Mouse (Mus musculus) layer of hippocampus, adult 2 months (tissue): Measurements from ENCODE around the gene Mrpl9. TPM values are rescaled to one million over a fixed set of nuclear protein-coding genes. Genes with fewer than 3 reads are reported as not detected.
A peak's percentile ranks its signal among the peaks of the same experiment; 100 is the strongest.

Experiments used
- DNase-seq, 2 experiments: peaks; one replicate each; pipeline ENCODE4 v3.0.0; 2022; ENCODE audit warnings: low spot score in 2 of 2
- H3K27ac ChIP-seq: fragments of 200-600 bp; 2 replicates; pipeline ENCODE4 v1.8.1; 2022
- H3K4me3 ChIP-seq: fragments of 200-600 bp; 2 replicates; pipeline ENCODE4 v1.8.1; 2022; ENCODE audit warnings: mild to moderate bottlenecking
- CTCF ChIP-seq: fragments of 200-600 bp; conservative IDR thresholded peaks from 2 replicates; pipeline ENCODE4 v1.8.1; 2022; ENCODE audit warnings: antibody characterized with exemption, mild to moderate bottlenecking, moderate library complexity
- total RNA-seq, 2 experiments: library from RNA; stranded (reverse); gene quantifications; 2 replicates each; pipeline ENCODE4 v1.2.3; 2021

Mrpl9 gene
- total RNA-seq, 2 experiments from 2014 or later: 41.3 to 44.4 TPM

DNA sequence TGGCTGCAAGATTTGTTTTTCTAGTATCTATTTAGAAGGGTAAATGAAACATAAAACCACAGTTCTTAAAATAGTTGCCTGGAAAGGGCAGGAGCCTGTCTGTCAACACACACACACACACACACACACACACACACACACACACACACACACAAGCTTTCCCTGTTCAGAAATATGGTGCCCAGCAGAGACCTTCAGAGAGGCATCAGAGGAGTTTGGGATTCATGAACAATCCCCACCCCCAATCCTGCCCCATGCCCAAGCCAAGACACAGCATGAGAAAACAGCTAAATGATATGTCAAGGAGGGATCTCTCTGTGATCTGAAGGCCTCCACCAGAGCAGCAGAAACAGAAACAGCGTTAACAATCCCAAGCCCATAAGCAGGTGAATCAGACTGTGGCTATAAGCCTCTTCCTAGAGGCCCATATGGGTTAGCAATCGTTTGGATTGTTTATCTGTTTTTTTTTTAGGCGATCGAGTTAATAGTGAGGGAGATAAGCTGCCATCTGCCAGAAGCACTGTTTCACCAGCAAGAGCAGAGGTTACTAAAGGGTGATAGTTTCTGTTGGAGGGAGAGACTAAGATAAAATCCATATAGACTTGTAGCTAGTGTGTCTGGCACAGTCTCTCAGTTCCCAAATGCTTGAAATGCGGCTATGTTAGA, 30.6 kb downstream of the Mrpl9 start:
- Histone ChIP-seq H3K4me3 (no peak overlapping the region), H3K27ac (peak overlapping the region; percentile 86)
- DNase-seq: no peak
- no peak for TF ChIP-seq CTCF

DNA sequence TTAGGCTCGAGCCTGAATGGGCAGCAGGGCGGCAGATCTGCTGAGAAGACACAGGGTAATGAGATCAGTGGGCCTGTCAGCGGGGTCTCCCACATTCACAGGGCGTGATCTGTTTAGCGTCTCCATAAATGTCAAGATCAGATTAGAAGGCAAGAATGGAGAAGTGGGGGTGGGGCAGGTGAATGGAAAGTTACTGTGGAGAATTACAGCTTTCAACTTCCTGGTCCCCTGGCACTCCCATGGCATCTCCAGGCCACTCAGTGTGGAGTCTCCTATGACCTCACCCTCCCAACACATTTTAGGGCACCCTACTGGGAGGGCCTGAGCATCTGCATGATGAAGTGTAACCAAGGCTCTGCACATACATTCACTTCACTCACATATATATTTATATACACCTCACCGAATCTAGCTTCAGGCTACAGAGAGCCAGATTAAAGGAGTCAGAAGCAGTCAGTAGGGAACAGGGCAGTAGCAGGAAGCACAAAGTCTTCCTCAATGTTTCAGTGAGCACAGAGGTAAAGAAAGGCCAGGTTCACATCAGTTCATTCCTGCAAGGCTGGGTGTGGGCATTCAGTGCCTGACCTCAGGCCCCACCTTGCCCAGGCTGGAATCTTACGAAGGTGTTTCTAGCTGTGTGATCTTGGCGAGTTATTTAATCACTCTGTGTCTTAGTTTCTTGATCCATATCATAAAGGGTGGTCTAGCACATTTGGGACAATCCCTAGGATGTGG, 33.4 kb downstream of the Mrpl9 start:
- no peak for DNase-seq
- Histone ChIP-seq H3K4me3 (no peak overlapping the region), H3K27ac (peak overlapping the region; percentile 95)
- no peak for TF ChIP-seq CTCF

DNA sequence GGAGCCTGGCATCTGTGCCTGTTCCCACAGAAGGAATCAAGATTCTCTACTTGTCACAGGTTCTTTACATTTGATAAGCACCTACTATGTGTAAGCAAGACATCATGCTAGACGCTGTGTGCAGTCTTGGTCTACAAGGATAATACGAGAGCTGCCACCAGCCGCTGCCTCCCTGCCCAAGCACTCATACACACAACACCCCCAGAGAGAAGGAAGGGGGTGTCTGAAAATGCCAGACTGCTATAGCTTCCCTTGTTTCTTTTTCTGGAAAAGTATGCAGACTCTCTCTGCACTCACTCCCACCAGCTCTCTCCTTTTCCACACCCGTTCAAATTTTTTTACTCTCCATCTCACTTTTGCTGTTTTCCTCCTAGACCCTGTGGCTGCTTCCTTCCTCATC, 34.3 kb downstream of the Mrpl9 start:
- Histone ChIP-seq H3K4me3 (peak overlapping the region; percentile 82), H3K27ac (peak overlapping the region; percentile 95)
- peak in 1 of 2 experiments; percentile 71 for DNase-seq
- no peak for TF ChIP-seq CTCF

DNA sequence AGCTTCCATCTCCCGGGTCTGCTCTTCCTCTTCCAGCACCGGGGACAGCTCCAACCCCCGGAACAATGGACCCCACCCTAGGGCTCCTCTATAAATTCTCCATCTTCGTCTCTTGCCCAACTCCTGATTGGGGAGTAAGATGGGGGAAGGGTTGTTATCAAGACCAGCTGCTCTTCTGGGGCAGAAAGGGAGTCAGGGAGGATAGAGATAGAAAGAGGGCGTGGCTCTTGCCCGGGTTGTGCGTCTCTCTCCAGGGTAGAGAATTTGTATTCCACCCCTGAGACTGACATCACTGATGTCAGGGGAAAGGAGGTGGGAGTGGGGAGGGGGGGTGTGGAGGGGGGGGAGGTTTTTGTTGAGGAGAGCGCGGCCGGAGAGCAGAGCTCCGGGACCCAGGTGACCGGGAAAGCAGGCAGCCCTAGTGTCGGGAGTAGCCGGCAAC, 34.9 kb downstream of the Mrpl9 start, which contains the start of gene Celf3:
TSS of gene Celf3 (plus strand) at position 315 of the 442 bp plus-strand sequence.
- H3K27ac ChIP-seq: peak within 1 kb of the TSS; percentile 95
- TF ChIP-seq CTCF: no peak

DNA sequence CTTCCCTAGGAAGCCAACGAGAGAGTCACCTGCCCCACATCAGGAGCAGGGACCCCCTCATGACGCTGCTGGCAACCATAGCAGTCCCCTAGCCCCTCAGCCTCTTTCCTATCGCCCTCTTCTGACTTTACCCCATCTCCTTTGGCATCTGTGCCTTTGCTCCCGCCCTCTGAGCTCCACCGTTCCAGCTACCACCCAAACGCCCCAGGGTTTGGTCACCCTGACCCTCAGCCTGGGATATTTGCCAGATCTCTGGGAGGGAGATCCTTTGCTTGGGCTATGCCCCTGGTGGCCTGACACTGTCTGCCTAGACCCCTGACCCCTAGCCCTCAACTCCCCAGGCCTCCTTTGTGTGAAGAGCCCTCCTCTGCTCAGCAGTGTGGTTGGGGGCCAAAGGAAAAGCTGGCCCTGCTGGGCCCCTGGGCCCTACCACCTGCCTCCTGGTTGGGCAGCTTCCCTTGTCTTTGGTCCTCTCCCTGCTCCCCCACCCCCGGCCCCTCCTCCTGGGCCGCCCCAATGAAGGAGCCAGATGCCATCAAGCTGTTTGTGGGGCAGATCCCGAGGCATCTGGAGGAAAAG, 35.6 kb downstream of the Mrpl9 start:
- peak overlapping the region; percentile 95 for H3K27ac ChIP-seq
- no peak for TF ChIP-seq CTCF

More for the DNA sequence above, 34.9 kb downstream of the Mrpl9 start, which contains the start of gene Celf3:
- DNase-seq: peak; percentile 78 to 90
- H3K4me3 ChIP-seq: peak within 1 kb of the TSS; percentile 82

DNA sequence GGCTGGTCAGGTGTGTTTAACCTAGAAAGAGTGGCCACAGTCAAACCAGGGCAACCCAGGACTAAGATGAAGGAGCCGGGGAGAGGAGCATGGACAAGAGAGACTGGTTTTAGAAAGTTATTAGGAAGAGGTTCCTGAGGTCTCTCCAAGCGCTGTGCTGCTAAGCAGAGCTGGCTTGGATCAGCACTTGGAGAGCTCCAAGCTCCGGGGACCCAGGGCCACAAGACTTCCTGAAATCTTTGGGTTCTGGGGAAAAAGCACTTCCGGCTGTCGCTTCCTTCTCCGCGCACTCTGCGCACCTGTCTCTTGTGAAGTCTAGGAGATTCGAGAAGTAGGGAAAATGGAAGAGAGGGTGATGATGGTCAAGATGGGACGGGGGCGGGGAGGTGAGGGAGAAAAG, 36.4 kb downstream of the Mrpl9 start:
- peak overlapping the region; percentile 95 for H3K27ac ChIP-seq
- no peak for TF ChIP-seq CTCF
- DNase-seq: no peak
- peak overlapping the region; percentile 82 for H3K4me3 ChIP-seq

More for the DNA sequence above, 35.6 kb downstream of the Mrpl9 start:
- H3K4me3 ChIP-seq: peak overlapping the region; percentile 82
- DNase-seq: no peak

DNA sequence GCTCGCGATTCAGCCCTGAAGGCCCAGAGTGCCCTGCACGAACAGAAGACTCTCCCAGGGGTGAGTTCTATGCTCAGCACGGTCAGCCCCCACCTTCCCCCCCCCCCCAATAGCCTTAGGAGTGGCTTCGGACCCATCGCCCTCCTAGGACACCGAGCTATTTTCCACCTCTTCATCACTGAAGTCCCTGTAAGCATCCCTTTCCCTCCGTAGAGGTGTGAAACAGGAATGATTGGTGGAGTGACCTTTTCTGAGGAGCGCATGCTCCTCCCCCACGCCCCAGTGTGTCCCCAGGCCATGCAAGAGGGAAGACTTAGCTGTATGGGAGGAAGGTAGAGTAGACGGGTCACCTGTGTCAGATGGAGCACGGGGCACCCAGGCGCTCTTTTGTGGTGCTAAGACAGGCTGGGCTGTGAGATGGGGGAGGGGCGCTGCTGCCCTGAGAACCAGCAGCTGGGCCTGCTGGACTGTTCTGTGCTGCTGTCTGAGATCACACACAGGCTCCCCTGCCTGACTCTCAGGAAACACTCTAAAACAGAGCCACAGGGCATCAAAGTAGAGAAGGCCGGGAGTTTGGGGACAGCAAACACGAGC, 37.3 kb downstream of the Mrpl9 start, which contains the start of gene Riiad1:
TSS of gene Riiad1 (minus strand) at position 51 of the 594 bp plus-strand sequence.
- no peak for DNase-seq
- TF ChIP-seq CTCF: no peak
- peak within 1 kb of the TSS; percentile 95 for H3K27ac ChIP-seq
- H3K4me3 ChIP-seq: peak within 1 kb of the TSS; percentile 82

DNA sequence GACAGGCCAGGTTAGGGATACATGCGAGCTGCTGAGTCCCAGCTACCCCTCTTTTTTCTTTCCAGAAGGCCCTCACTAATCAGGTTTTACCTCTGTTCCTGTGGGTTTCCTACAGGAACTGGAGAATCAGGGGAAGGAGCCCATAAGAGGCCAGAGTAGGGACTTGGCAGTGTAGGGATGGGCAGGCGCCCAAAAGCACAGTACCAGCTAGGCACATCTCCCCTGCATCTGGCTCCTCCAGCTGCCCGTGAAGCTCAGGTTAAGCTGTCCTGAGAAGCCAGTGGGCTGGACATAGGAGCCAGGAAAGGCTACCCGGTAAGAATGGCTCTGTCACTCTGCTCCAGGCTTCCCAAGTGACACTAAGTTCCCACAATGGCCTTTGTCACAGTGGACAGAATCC, 38.3 kb downstream of the Mrpl9 start:
- no peak for TF ChIP-seq CTCF
- peak overlapping the region; percentile 95 for H3K27ac ChIP-seq
- no peak for DNase-seq
- H3K4me3 ChIP-seq: peak overlapping the region; percentile 15; the same call in 1 of the 2 replicates

DNA sequence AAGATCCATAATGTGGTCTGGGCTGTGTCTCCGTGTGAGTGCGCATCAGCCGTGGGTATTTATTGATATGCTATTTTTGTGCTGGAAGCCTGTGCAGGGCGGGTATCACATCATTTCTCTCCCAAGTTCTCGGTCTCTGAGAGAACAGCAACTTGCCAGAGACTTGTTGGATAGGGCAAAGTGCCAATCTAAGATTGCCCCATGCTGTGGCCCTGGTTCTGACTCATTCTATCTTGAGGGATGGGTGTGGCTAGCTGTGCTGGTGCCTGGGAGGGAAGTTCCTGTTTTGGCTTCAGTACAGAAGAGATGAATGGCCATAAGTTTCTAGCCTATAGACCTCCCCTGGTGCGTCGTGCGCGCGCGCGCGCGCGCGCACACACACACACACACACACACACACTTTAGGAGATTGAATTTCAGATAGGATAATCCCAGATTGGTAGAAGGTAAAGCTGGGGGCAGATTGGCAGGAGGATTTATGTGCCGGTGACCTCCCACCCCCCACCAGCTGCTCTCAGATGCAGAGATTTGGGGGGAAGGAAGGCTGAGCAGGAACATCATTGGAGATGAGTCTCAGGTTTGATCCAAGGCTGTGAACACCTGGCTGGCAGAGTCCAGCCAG, 39.8 kb downstream of the Mrpl9 start:
- Histone ChIP-seq H3K4me3 (peak overlapping the region; percentile 26), H3K27ac (peak overlapping the region; percentile 95)
- TF ChIP-seq CTCF: no peak
- no peak for DNase-seq

DNA sequence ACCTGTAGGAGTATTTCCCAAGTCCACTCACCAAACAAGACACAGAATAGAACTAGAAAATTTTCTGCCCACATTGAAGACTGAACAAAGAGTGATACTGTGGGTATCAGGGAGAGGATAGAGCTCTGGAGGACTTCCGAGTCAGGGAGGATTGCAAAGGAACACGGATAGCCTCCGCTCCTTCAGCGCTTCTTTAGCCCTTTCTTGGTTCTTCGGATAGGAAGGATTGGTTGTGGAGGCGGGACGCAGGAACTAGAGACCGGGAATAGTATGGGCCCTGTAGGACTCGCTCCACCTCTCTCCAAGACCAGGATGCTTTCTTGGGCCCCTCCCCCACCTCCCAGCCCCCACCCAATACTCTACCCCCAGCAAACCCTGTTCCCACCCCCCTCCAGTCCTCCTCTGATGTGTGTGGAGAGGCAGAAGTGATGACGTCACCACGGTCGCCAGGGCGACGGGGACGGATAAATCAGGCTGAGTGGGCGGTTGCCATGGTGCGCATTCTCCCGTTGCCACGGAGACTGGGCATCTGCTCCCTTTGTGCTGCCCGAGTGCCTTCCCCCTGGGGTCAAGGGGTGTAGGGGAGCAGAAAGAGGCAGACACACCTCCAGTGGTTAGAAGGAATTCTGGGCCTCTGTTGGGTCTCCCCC, 40.8 kb downstream of the Mrpl9 start:
- H3K4me3 ChIP-seq: peak overlapping the region; percentile 41
- peak; percentile 97 to 99 for DNase-seq
- TF ChIP-seq CTCF: no peak

DNA sequence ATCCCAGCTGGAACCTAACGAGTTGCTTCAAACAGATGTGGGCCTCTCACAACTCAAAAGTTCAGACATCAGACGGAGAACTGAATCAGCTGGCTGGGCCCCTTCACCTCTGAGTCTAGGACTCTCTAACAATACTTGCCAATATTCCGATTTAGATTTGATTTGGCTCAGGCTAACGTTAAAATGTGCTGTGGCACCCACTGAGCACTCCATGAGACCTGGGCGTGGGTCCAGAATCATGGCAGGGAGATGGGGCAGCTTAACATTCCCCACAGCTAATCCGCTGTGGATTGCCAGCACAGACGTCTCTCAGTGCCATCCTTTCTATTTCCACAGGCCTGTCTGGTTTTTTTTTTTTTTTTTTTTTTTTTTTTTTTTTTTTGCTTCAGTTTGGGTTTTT, 42.8 kb downstream of the Mrpl9 start:
- Histone ChIP-seq H3K27ac (peak overlapping the region; percentile 95), H3K4me3 (no peak overlapping the region; the same call in 1 of the 2 replicates)
- TF ChIP-seq CTCF: no peak
- DNase-seq: no peak

More for the DNA sequence above, 40.8 kb downstream of the Mrpl9 start:
- peak overlapping the region; percentile 95 for H3K27ac ChIP-seq

DNA sequence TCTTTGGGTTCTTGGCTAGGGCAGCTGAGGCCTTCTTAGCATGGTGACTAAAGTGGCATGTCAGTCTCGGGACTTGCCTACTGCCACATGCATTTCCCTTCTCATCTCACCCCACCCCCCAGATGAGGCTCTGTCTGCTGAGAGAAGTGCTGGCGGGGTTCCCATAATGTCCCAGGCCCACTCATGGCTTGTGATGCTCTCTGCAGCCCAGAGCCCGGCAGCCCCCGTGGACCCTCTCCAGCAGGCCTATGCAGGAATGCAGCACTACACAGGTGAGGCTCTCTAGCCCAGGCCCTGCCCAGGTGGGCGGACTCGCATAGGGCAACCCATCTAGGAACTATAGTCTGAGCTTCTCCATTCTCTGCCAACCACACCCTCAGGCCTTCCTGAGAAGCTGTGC, 44.5 kb downstream of the Mrpl9 start:
- Histone ChIP-seq H3K4me3 (no peak overlapping the region), H3K27ac (peak overlapping the region; percentile 95)
- no peak for DNase-seq
- no peak for TF ChIP-seq CTCF
